Mouse (Mus musculus) heart, adult 8-10 months (tissue): ENCODE measurements at regions not wholly inside any gene's neighbourhood (a gene's known extent, or its start where the extent isn't known, plus 50 kb on each side); places are given as distances from the start of the nearest gene placed in this dataset.

Source experiments
- DNase-seq: peaks from one replicate; pipeline ENCODE4 v3.0.0; 2022; ENCODE audit warnings: low spot score

- DNase-seq, result no peak
These were observed 521.8 kb downstream of the Nr2f2 start for GRCm38 (mm10) chr7:69844631-69845324.

DNA sequence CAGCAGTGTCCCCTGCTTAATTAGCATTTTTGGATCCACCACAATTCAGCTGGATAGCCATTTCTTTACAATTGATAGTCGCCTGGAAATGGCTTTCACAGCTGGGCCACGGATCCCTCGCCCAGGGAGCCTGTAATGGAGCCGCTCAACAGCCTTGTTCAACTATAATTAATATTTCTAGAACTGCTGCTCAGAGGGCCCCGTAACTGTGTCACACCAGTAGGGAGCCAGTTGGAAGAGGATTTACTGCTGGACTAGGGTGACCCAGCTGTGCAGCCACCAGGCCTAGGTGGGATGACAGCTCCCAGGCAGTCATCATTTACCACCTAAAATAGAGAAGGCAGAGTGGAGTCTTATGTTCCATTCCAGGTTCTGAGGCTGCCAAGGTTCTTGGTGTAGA lies 529.2 kb downstream of the Nr2f2 start:
- DNase-seq, result no peak

GRCm38 (mm10) chr7:69827251-69827650 lies 539.3 kb downstream of the Nr2f2 start:
- no peak for DNase-seq

DNA sequence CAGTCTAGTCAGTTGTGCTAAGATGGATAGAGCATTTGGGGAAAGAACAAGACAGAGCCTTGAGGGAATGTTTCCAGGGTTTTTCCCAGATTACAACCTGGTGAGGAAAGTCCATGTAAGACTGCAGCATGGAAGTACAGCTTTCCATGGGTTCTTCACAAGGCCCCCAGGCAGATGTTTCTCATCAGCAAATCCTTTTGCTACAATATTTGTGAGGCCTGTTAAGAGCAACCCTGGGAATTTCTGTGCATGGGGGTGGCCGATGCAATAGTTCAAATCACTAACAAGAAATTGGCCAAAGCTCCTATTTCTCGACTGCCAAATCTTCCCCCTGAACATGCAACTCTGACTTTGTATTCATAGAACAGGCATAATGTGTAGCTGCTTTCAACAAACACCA lies 546.0 kb downstream of the Nr2f2 start:
- no peak for DNase-seq

- DNase-seq, result no peak
These were observed 554.2 kb downstream of the Nr2f2 start for GRCm38 (mm10) chr7:69812301-69812700.

DNA sequence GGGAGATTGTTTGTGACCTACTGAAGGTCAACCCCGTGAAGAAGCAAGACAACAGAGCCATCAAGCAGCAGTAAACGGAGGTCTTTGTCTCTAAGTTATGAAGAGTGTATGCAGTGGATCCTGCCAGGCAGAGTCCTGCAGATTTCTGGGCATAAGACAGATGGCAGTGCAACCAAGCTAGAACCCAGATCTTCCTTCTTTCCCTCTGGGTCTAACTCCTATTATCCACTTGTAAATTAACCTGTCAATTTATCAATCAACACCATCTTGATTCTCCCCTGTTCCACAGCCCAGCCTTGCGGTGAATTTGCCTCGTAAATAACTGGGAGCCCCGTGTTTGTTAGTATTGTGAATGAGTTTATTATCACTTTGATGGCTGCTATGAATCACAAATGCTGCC lies 555.7 kb downstream of the Nr2f2 start:
- no peak for DNase-seq

DNA sequence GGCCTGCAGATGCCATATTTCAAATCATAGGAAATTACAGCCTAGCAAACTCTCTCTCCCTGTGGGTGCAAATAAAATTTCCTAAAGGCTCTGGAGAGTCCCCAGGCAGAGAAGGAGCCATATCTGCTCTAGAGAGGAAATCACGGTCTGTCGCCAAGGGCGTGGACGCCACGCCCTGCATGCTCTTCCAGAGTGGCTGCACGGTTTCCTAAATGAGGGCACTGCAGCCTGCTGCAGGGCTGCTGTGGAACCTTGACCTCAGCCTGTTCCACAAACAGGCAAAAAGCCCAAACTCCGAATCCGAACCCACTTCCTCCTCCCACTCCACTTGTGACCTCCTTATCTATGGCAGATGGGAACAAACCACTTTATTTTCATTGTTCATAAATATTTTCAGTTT lies 559.3 kb downstream of the Nr2f2 start:
- DNase-seq, result peak; percentile 19

- DNase-seq, result no peak
These were observed 595.6 kb downstream of the Nr2f2 start for GRCm38 (mm10) chr7:69770980-69771348.

GRCm38 (mm10) chr7:69770313-69770979 lies 596.1 kb downstream of the Nr2f2 start:
- DNase-seq, result no peak

DNA sequence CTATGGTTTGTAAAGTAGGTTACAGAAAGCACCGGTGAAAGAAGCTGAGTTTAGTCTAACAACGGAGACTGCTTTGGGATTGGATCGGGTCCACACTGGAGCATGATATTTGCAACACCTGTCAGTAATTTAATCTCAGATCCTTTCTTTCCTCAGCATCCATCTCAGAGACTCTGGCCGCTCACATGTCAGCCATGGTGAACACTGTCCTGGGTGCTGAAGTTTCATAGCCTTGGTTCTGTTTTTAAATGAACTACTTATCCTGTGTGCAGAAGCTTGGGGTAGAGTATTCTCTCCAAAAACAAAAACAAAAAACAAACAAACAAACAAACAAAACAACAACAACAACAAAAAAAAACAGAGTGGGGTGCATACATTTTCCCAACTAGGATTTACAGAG lies 600.1 kb downstream of the Nr2f2 start:
- no peak for DNase-seq

- DNase-seq, result no peak
These were observed 626.0 kb downstream of the Nr2f2 start for GRCm38 (mm10) chr7:69740495-69740894.

- no peak for DNase-seq
These were observed 627.5 kb downstream of the Nr2f2 start for GRCm38 (mm10) chr7:69738998-69739397.

DNA sequence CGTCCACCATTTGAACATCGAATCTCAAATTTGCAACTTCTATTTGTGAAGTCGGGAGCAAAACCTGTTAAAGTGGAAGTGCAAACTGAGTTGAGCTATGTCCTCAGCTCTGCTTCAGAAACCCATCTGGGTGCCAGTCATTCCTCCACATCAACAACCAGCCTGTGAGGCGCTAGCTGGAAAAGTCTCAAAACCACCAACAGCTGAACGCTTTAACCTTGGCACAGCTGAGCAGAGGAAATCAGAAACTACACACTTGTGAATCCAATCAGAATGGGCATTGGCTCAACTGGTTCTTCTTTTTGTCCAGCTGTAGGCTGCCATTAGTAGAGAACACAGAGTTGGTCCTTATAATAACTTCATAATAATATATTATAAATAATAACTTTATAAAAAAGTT lies 651.5 kb downstream of the Nr2f2 start:
- DNase-seq, result no peak

- no peak for DNase-seq
These were observed 696.3 kb downstream of the Nr2f2 start for GRCm38 (mm10) chr7:69670211-69670610.

DNA sequence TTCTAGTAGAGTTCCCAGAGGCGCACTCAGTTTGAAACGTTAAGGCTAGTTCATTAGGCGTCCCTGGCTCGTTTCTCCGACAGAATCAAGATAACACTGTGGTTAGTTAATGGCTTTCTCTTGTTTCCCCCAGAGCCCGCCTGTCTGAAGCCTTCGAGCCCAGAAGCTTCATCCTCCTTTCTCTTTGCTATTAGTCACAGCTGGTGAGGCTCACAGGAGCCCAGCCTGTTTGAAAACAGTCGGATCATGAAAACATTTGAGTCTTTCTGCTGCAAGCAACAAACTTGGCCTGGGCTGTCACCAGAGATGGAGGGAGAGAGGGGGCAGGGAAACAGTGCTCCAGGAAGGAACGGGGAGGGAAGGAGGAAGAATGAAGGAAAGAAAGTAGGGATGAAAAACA lies 711.0 kb downstream of the Nr2f2 start:
- DNase-seq, result no peak

DNA sequence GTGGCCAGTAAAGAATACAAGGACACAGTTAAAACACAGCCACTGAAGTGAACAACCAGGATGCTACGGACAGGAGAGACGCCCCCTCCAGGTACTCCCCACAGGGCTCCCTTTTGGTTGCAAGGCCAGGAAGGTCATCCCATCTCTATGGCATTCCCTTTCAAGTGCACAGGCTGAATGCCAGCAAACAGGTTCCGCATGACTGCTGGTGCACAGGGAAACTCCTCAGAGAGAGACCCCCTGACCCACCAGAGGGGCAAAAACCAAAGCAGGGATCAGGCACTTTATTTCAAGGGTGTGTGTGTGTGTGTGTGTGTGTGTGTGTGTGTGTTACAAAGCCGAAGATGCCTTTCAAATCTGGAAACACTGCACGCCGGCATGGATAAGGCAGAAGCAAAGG lies 721.1 kb downstream of the Nr2f2 start:
- no peak for DNase-seq

GRCm38 (mm10) chr7:69641652-69642051 lies 724.9 kb downstream of the Nr2f2 start:
- DNase-seq, result no peak

- no peak for DNase-seq
These were observed 766.7 kb downstream of the Nr2f2 start for GRCm38 (mm10) chr7:69599866-69600265.

DNA sequence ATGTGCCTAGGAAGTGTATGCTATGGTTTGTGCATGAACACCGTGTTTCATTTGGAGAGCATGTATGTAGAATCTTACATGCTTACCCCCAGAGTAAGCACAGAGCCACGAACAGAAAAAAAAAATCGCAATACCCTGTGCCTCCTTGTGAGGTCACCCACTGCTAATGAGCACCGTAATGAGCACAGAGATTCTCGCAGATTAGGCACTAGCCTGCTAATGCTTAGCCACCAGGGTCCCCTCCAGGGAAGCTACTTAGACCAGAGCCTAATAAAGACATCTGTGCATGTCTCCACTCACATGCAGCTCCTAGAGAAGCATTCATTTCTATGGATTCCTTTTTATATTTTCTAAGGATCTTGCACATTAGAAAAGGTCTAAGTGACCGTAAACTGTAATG lies 780.8 kb downstream of the Nr2f2 start:
- DNase-seq, result no peak

DNA sequence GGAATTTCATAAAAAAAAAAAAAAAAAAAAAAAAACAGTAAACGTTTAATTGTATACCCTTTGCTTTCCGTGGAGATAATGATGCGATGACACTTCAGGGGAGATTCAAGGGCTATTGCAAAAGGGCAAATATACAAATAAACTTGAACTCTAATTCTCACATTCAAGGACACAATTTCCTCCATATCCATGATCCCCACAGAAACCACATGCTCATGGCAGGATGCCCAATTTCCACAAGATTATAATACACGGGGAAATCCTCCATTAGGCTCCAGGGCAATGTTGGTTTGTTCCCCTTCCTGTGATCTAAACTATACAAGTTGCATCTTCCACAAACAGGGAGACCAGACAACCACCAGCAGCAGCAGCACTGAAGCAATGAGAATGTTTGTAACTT lies 781.4 kb downstream of the Nr2f2 start:
- DNase-seq, result no peak

DNA sequence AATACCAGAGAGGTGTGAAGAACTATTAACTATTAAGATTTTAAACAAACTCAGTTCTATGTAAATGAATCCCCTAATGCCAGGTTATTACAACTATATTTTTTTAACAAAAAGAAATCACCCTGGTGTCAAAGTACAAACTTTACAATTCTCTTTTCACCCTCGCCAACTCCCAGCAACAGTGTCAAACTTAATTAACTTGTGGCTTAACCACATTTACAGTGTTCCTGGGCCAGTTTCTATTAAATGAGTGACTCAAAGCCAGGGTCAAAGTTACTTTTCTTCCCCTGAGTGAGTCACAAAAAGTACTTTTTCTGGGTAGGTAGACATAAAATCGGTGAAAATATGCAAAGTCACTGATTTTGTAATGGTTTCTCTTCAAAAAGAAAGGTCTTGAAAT lies 782.0 kb downstream of the Nr2f2 start:
- DNase-seq, result no peak

DNA sequence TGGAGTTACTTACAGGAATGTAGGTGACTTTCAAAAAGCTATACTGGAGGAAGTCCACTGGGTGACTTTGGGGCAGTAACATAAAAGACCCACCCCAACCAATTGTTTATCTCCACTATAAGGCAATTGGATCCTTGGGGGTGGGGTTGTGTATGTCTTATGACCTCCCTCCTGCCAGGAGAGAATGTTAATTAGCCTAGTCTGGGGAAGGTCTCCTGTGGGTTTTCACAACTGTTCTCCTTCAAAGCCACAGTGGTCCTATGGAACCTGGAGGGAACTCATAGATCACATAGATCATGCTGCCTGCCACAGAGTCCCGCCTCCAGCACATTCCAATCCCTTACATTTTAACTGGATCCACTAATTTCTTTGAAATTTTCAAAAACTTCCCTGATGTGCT lies 782.6 kb downstream of the Nr2f2 start:
- DNase-seq, result no peak

DNA sequence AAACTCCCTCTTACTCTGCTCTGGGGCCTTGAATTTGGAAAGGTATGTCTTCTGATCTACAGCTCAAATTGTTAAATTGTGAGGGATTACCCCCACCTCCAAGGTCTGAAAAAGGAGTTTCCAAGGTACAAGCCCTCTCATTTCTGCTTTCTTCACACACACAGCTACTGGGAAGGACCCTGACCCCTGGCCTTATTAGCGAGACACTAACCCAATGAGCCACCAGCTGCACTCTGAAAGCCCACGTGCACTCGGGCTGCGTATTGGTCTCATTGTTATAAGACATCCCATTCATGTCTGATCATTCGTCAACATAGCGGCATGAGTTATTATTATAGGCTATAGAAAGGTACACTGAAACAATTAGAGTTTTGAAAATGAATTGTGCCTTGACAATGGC lies 784.9 kb downstream of the Nr2f2 start:
- no peak for DNase-seq
